Mouse (Mus musculus) embryonic facial prominence, embryonic 14.5 days (tissue): Measurements from ENCODE around the gene Fam222a. TPM values are rescaled to one million over a fixed set of nuclear protein-coding genes. Genes with fewer than 3 reads are reported as not detected.

Source experiments
- ATAC-seq: fragments of 200-750 bp; cut with Nextera tagmentation; 2 replicates; pipeline ENCODE4 v1.8.0; 2017; ENCODE audit warnings: low read depth, moderate number of reproducible peaks, moderate TSS enrichment
- DNase-seq: peaks from one replicate; pipeline ENCODE4 v3.0.0-alpha.2; 2015; ENCODE audit warnings: low spot score
- H3K27ac ChIP-seq: fragments of 300-500 bp; sonication (generic); replicated peaks from 2 replicates; pipeline ENCODE4 v1.5.1; 2014; ENCODE audit warnings: low read depth, mild to moderate bottlenecking, low read length, moderate library complexity
- H3K27me3 ChIP-seq: fragments of 300-500 bp; sonication (generic); replicated peaks from 2 replicates; pipeline ENCODE4 v1.6.1; 2014; ENCODE audit warnings: low read length; ENCODE audit not compliant: control insufficient read depth, insufficient read depth
- H3K36me3 ChIP-seq: fragments of 300-500 bp; sonication (generic); 2 replicates; pipeline ENCODE4 v1.6.1; 2014; ENCODE audit warnings: low read length, mixed read lengths; ENCODE audit not compliant: control insufficient read depth, insufficient read depth
- H3K4me1 ChIP-seq: fragments of 300-500 bp; sonication (generic); 2 replicates; pipeline ENCODE4 v1.6.1; 2014; ENCODE audit warnings: antibody characterized with exemption, low read length; ENCODE audit not compliant: control insufficient read depth, insufficient read depth
- H3K4me2 ChIP-seq: fragments of 300-500 bp; sonication (generic); 2 replicates; pipeline ENCODE4 v1.6.1; 2014; ENCODE audit warnings: low read depth, mild to moderate bottlenecking, low read length, moderate library complexity, mixed read lengths
- H3K4me3 ChIP-seq: fragments of 300-500 bp; sonication (generic); 2 replicates; pipeline ENCODE4 v1.5.1; 2014; ENCODE audit warnings: low read depth, mild to moderate bottlenecking, low read length
- H3K9ac ChIP-seq: fragments of 300-500 bp; sonication (generic); 2 replicates; pipeline ENCODE4 v1.6.1; 2014; ENCODE audit warnings: low read depth, mild to moderate bottlenecking, low read length, moderate library complexity, mixed read lengths
- H3K9me3 ChIP-seq: fragments of 300-500 bp; sonication (generic); 2 replicates; pipeline ENCODE4 v1.6.1; 2016; ENCODE audit warnings: low read length; ENCODE audit not compliant: control insufficient read depth
- WGBS: fragments of 180-500 bp; shearing (Covaris S2); extraction: QIAGEN DNeasy Blood & Tissue Kit; methylation state at CpG from one replicate; pipeline ENCODE4 v1.1.7; 2014; 5-methylcytosine and 5-hydroxymethylcytosine counted together
- polyA plus RNA-seq: library from polyadenylated mRNA; unstranded; fragments of >200 nt; fragmentation: Nextera tagmentation; extraction: Ambion mirVana; gene quantifications from 2 replicates; pipeline ENCODE4 v1.2.1, GENCODE M21; 2014

Fam222a gene
- polyA plus RNA-seq, 1 experiment from 2014 or later: 1.4 TPM

- no peak overlapping the region for H3K4me2 ChIP-seq
- 76% methylated on average over 17 of the region's 17 CpGs for WGBS
- H3K36me3 ChIP-seq: no peaks in the 10 kb centered on the region
- H3K4me3 ChIP-seq: no peak overlapping the region
- H3K9me3 ChIP-seq: no peaks in the 10 kb centered on the region
- no peaks in the 10 kb centered on the region for H3K27me3 ChIP-seq
- DNase-seq (no peak), ATAC-seq (no peak)
- no peak overlapping the region for H3K27ac ChIP-seq
- H3K4me1 ChIP-seq: peaks cover 24% of the 10 kb centered on the region
- H3K9ac ChIP-seq: no peak overlapping the region
Observed at GRCm38 (mm10) chr5:114590043-114590913, 22.5 kb downstream of the Fam222a start.

- no peak overlapping the region for H3K4me2 ChIP-seq
- no peak overlapping the region for H3K27ac ChIP-seq
- WGBS: 58% methylated on average over 15 of the region's 15 CpGs
- no peak overlapping the region for H3K4me3 ChIP-seq
- H3K4me1 ChIP-seq: peaks cover 15% of the 10 kb centered on the region; the same call in 1 of the 2 replicates
- ATAC-seq (no peak), DNase-seq (no peak)
- no peaks in the 10 kb centered on the region for H3K27me3 ChIP-seq
- no peaks in the 10 kb centered on the region for H3K9me3 ChIP-seq
- H3K9ac ChIP-seq: no peak overlapping the region
- no peaks in the 10 kb centered on the region for H3K36me3 ChIP-seq
Observed at GRCm38 (mm10) chr5:114591151-114591561, 23.3 kb downstream of the Fam222a start.

DNA sequence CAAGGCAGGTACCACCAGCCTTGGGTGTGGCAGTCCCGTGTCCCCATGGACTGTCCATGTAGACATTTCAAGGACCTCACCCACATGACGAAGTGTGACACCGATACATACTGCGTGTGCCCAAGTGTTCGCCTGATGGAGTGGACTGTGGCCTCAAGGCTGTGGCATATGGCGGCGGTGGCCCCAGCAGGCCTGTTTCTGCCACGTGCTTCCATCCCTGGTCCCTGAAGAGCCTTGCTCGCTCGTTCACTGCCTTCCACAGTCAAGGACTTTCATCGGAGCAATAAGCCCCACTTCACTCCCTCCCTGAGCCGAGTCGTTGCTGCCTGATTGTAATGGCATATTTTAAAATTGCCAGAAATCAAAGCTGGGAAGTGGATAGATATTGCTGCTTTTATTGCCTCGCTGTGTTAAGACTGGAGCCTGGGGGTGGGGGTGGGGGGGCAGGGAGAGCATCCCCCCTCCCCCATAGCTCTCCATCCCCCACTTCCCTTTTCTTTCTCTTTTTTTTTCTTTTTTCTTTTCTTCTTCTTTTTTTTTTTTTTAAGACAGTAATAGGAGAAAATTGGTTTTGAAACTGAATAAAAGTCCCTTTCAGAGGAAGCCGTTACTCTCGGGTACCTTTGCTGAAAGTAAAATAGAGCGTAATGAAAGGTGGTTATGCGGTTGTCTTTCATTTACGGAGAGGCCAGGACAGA lies 24.8 kb downstream of the Fam222a start:
- WGBS: 37% methylated on average over 19 of the region's 19 CpGs
- no peak for DNase-seq
- no peaks in the 10 kb centered on the region for H3K9me3 ChIP-seq
- no peaks in the 10 kb centered on the region for H3K27me3 ChIP-seq
- H3K4me3 ChIP-seq: no peak overlapping the region
- H3K4me1 ChIP-seq: peaks cover 24% of the 10 kb centered on the region; the same call in 1 of the 2 replicates
- H3K4me2 ChIP-seq: peak overlapping the region; percentile 17
- no peak overlapping the region for H3K9ac ChIP-seq
- no peaks in the 10 kb centered on the region for H3K36me3 ChIP-seq
- H3K27ac ChIP-seq: no peak overlapping the region
- no peak for ATAC-seq

GRCm38 (mm10) chr5:114593161-114593821 lies 25.5 kb downstream of the Fam222a start:
- peaks cover 24% of the 10 kb centered on the region; the same call in 1 of the 2 replicates for H3K4me1 ChIP-seq

GRCm38 (mm10) chr5:114593949-114594348 lies 26.1 kb downstream of the Fam222a start:
- H3K9me3 ChIP-seq: no peaks in the 10 kb centered on the region
- no peak overlapping the region for H3K27ac ChIP-seq
- 71% methylated on average over 5 of the region's 5 CpGs for WGBS
- peaks cover 24% of the 10 kb centered on the region; the same call in 1 of the 2 replicates for H3K4me1 ChIP-seq
- H3K27me3 ChIP-seq: no peaks in the 10 kb centered on the region
- DNase-seq (no peak), ATAC-seq (no peak)
- no peak overlapping the region for H3K4me2 ChIP-seq
- H3K9ac ChIP-seq: no peak overlapping the region
- no peak overlapping the region for H3K4me3 ChIP-seq
- H3K36me3 ChIP-seq: no peaks in the 10 kb centered on the region

More at GRCm38 (mm10) chr5:114593161-114593821, 25.5 kb downstream of the Fam222a start:
- no peak overlapping the region for H3K27ac ChIP-seq
- no peak; the same call in 1 of the 2 replicates for ATAC-seq
- H3K9me3 ChIP-seq: no peaks in the 10 kb centered on the region
- H3K9ac ChIP-seq: no peak overlapping the region
- H3K4me3 ChIP-seq: no peak overlapping the region
- no peaks in the 10 kb centered on the region for H3K27me3 ChIP-seq
- WGBS: 37% methylated on average over 12 of the region's 12 CpGs
- no peaks in the 10 kb centered on the region for H3K36me3 ChIP-seq
- peak overlapping the region; percentile 17 for H3K4me2 ChIP-seq
- DNase-seq: peak; percentile 60

GRCm38 (mm10) chr5:114594741-114595241 lies 27.0 kb downstream of the Fam222a start:
- no peak overlapping the region for H3K27ac ChIP-seq
- H3K4me1 ChIP-seq: peaks cover 24% of the 10 kb centered on the region; the same call in 1 of the 2 replicates
- 44% methylated on average over 15 of the region's 15 CpGs for WGBS
- no peaks in the 10 kb centered on the region for H3K36me3 ChIP-seq
- no peak overlapping the region for H3K9ac ChIP-seq
- ATAC-seq (no peak), DNase-seq (peak; percentile 72)
- peak overlapping the region; percentile 28 for H3K4me2 ChIP-seq
- H3K4me3 ChIP-seq: no peak overlapping the region
- H3K9me3 ChIP-seq: no peaks in the 10 kb centered on the region
- H3K27me3 ChIP-seq: no peaks in the 10 kb centered on the region

DNA sequence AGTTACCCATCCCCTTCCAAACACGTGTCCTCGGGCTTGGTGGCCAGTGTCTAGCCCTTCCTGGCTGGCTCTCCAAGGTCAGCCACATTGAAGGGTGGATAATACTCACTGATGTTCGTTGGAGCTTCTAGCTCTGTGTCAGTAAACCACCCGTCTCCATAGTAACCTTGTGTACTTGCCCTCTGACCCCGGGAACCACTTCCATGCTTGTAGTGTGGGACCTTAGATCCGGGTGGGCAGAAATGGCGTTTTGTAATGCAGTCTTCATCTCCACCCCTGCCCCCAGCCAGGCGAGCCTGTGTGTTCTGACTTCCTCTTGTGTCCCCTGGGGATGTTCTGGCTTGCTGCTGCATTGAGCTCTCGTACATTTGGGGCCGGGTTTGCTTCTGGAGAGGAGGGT lies 28.8 kb downstream of the Fam222a start:
- Histone ChIP-seq H3K4me1 (peaks cover 24% of the 10 kb centered on the region; the same call in 1 of the 2 replicates), H3K36me3 (no peaks in the 10 kb centered on the region), H3K9ac (no peak overlapping the region), H3K4me2 (no peak overlapping the region), H3K27ac (no peak overlapping the region), H3K27me3 (no peaks in the 10 kb centered on the region), H3K9me3 (no peaks in the 10 kb centered on the region), H3K4me3 (no peak overlapping the region)
- DNase-seq: peak; percentile 45
- 16% methylated on average over 9 of the region's 10 CpGs for WGBS
- ATAC-seq: no peak

DNA sequence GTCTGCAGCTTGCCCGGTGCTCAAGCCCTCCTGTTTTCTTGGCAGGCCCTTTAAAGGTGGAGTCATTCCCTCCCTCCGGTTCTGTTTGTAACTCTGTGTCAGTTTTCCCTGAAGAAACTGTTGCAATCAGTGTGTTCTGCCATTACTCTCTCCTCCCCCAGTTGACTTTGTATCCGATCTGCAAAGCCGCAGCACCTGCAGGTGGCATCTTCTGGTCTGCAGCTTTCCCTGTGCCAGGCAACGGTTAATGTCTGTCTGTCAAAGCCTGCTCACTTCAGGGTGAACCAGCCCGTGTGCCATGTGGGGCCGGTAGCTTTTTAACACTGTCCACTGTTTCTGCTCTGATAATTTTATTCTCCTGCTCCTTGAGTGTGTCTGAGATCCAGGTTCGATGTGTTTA lies 29.4 kb downstream of the Fam222a start:
- ATAC-seq: no peak
- H3K36me3 ChIP-seq: no peaks in the 10 kb centered on the region
- DNase-seq: no peak
- no peak overlapping the region for H3K4me3 ChIP-seq
- 41% methylated on average over 8 of the region's 8 CpGs for WGBS
- peaks cover 24% of the 10 kb centered on the region; the same call in 1 of the 2 replicates for H3K4me1 ChIP-seq
- H3K9ac ChIP-seq: no peak overlapping the region
- no peaks in the 10 kb centered on the region for H3K27me3 ChIP-seq
- H3K9me3 ChIP-seq: no peaks in the 10 kb centered on the region
- H3K27ac ChIP-seq: no peak overlapping the region
- H3K4me2 ChIP-seq: no peak overlapping the region
